Mouse (Mus musculus) limb, embryonic 12.5 days (tissue): Measurements from ENCODE around the gene Slc2a3. TPM values are rescaled to one million over a fixed set of nuclear protein-coding genes. Genes with fewer than 3 reads are reported as not detected.

ENCODE experiments used
- ATAC-seq: fragments of 200-750 bp; cut with Nextera tagmentation; 2 replicates; pipeline ENCODE4 v1.8.0; 2017; ENCODE audit warnings: low read depth, moderate TSS enrichment; ENCODE audit not compliant: insufficient number of reproducible peaks, insufficient read depth, low FRiP score, low TSS enrichment
- H3K27ac ChIP-seq: fragments of 300-500 bp; sonication (generic); 2 replicates; pipeline ENCODE4 v1.5.1; 2016; ENCODE audit warnings: mild to moderate bottlenecking, moderate library complexity
- H3K27me3 ChIP-seq: fragments of 300-500 bp; sonication (generic); 2 replicates; pipeline ENCODE4 v1.6.1; 2016; ENCODE audit warnings: mild to moderate bottlenecking, moderate library complexity
- H3K36me3 ChIP-seq: fragments of 300-500 bp; sonication (generic); 2 replicates; pipeline ENCODE4 v1.6.1; 2016; ENCODE audit warnings: mild to moderate bottlenecking, moderate library complexity
- H3K4me1 ChIP-seq: fragments of 300-500 bp; sonication (generic); replicated peaks from 2 replicates; pipeline ENCODE4 v1.6.1; 2016
- H3K4me2 ChIP-seq: fragments of 300-500 bp; sonication (generic); 2 replicates; pipeline ENCODE4 v1.6.1; 2016; ENCODE audit warnings: mild to moderate bottlenecking, moderate library complexity
- H3K4me3 ChIP-seq: fragments of 300-500 bp; sonication (generic); replicated peaks from 2 replicates; pipeline ENCODE4 v1.5.1; 2016; ENCODE audit warnings: mild to moderate bottlenecking
- H3K9ac ChIP-seq: fragments of 300-500 bp; sonication (generic); replicated peaks from 2 replicates; pipeline ENCODE4 v1.6.1; 2016; ENCODE audit warnings: mild to moderate bottlenecking, moderate library complexity
- H3K9me3 ChIP-seq: fragments of 300-500 bp; sonication (generic); 2 replicates; pipeline ENCODE4 v1.6.1; 2016; ENCODE audit warnings: mild to moderate bottlenecking, moderate library complexity
- WGBS: fragments of 180-500 bp; shearing (Covaris S2); methylation state at CpG from one replicate; pipeline ENCODE4 v1.1.7; 2016; 5-methylcytosine and 5-hydroxymethylcytosine counted together
- polyA plus RNA-seq: library from polyadenylated mRNA; unstranded; fragments of >200 nt; fragmentation: Nextera tagmentation; extraction: Ambion mirVana; gene quantifications from 2 replicates; pipeline ENCODE4 v1.2.1, GENCODE M21; 2016

The Slc2a3 gene
- polyA plus RNA-seq, 1 experiment from 2014 or later: 89.5 TPM

DNA sequence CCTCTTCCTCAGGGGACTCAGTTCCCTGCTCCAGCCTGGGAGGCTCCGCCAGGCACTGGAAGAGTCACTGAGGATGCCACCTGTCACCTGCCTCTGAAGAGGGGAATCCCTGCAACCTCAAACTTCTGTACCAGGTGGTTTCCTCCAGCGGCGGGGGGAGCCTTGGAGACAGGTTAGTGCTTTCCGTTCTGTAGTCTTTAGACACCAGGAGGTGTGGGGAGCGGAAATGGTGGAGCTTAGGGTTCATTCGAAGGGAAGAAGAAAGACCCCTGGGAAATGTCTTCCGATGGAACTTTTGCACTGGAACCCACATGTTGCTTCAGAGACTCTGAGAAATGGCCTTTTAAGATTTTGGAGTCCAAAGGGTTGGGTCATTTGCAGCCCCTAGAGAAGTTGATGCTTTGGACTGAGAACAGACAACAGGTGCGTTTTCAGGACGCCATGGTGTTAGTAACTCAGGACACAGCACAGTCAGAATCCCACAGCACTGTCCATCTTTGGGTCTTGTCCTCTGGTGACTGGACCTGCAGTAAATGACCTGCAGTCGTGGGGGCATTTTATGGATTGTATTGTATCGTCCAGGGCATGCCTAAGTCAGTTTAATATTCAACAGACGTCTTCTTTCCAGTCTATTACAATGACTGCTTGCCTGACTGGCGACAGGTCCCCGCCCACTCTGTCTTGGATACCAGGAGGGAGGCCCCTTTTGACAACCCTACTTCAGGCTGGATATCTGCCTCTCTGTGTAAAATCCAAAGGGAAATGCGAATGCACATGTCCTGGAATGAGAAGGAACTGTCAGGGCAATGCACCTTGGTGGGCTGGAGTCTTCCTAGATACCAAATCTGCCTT, 19.6 kb upstream of the Slc2a3 start:
- Histone ChIP-seq H3K27me3 (no peaks in the 10 kb centered on the region), H3K27ac (no peak overlapping the region), H3K36me3 (no peaks in the 10 kb centered on the region), H3K9me3 (no peaks in the 10 kb centered on the region), H3K4me1 (peaks cover 43% of the 10 kb centered on the region), H3K4me2 (peak overlapping the region; percentile 88), H3K4me3 (peak overlapping the region; percentile 89), H3K9ac (peak overlapping the region; percentile 96)
- ATAC-seq: no peak; the same call in 1 of the 2 replicates
- WGBS: 34% methylated on average over 15 of the region's 15 CpGs

DNA sequence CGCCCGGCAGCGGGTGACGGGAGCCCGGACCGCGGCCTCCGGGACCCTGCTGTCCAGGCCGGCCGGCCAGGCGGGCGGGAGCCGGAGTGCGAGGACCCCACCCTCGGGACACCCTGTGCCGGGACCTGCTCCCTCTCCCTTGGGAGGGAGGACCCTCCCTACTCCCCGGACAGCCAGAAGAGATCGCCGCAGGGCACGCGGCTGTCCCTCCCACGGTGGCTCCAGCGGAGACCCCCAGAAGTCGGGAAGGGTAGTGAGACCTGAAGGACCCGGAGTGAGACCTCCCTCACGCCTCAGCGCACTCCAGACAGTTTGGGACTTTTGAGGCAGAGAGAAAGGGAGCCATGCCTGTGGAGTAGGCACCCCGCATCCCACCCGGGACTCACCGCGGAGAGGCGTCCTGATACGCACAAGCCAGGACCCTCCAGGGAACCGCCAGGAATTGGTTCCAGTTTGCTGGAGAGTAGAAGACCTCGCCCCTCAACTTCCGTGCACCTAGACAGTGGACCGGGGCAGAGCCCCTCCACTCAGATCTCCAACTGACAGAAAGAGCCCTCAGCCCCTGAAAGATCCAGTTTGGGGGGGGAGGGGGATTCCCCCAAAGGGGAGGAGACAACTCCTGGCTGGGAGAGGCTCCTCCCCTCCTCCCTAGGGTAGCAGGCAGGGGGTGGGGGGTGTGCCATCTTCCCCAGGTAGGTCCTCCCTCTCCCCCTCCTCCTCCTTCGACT, 18.8 kb upstream of the Slc2a3 start:
- WGBS: under 1% methylated on average over 37 of the region's 38 CpGs
- Histone ChIP-seq H3K4me3 (peak overlapping the region; percentile 89), H3K9me3 (no peaks in the 10 kb centered on the region), H3K27ac (peak overlapping the region; percentile 72), H3K9ac (peak overlapping the region; percentile 96), H3K4me1 (peaks cover 36% of the 10 kb centered on the region), H3K36me3 (no peaks in the 10 kb centered on the region), H3K27me3 (no peaks in the 10 kb centered on the region), H3K4me2 (peak overlapping the region; percentile 88)
- ATAC-seq: peak; percentile 70

DNA sequence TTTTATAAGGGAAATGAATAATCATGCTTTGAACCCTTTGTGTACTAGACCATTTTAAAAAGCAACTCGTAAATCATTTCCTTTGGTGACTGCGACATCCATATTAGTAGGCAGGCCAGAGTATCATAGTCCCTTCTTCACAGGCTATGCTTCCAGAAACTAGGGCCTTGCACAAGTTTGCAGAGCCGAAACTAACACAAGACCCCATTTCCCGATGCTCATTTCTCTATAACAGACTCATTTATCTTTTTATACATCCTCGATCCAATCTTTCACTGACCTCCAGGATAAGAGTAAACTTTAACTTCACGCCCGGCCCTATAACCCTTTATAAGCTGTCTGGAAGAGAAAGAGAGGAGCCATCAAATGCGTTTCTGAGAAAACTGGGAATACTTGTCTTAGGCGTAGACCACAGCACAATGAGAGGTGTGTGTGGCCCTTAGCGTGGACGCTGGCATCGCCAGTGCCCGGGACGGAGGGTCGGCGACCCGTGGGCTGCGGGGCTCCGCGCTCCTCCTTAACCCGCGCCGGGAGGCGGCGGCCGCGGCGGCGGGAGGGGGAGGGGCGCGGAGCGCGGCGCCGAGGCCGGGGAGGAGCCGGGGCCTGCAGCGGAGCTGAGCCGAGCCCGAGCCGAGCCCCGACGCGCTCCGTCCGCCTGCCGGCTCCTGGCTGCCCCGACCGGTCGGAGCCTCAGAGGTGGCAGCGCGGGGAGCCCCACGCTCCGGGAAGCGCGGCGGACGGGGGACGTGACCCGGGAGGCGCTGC, 18.0 kb upstream of the Slc2a3 start, which contains the start of gene Foxj2:
Gene Foxj2 (plus strand): TSS at position 609 of the 765 bp plus-strand sequence.
- no peaks in the 10 kb centered on the region for H3K36me3 ChIP-seq
- H3K9ac ChIP-seq: peak within 1 kb of the TSS; percentile 96
- H3K4me2 ChIP-seq: peak within 1 kb of the TSS; percentile 88
- H3K27me3 ChIP-seq: no peaks in the 10 kb centered on the region
- H3K4me1 ChIP-seq: peaks cover 31% of the 10 kb centered on the region
- H3K27ac ChIP-seq: peak within 1 kb of the TSS; percentile 72
- peak within 1 kb of the TSS; percentile 89 for H3K4me3 ChIP-seq
- no peaks in the 10 kb centered on the region for H3K9me3 ChIP-seq
- 3% methylated on average over 28 of the region's 61 CpGs for WGBS
- ATAC-seq: peak; percentile 73

DNA sequence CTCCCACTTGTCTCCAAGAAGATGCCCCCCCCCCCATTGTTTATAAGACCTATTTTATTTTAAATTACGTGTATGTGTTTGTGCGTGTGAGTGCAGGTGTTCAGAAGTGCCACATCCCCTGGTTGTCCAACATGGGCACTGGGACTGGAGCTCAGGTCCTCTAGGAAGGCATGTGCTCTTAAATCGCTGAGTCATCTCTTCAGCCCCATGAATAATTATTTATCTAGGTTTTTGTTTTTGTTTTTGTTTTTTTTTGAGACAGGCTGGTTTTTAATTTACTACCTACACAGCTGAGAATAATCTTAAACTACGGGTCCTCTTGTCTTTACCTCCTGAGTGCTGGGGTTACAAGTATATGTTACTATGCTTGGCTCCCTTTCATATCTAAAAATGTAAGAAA, 12.2 kb upstream of the Slc2a3 start:
- Histone ChIP-seq H3K9me3 (no peaks in the 10 kb centered on the region), H3K36me3 (no peaks in the 10 kb centered on the region), H3K4me1 (peaks cover 6% of the 10 kb centered on the region), H3K4me3 (no peak overlapping the region), H3K27ac (no peak overlapping the region), H3K9ac (no peak overlapping the region), H3K27me3 (no peaks in the 10 kb centered on the region), H3K4me2 (no peak overlapping the region)
- ATAC-seq: no peak
- 86% methylated on average over 4 of the region's 4 CpGs for WGBS

DNA sequence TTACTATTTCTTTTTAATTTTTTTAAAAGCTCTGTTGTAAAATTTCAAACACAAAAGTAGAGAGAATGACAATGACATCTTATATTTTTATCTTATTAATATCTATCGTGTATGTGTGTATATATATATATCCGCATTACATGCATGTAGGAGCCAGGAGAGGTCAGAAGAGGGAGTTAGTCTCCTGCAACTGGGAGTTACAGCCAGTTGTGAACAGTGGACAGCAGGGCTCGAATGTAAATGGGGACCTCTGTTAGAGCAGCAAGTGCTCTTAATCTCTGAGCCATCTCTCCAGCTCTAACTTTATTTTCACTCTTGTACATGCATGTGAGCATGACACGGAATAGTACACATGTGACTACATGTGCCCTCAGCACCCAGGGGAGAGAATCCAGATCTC, 11.3 kb upstream of the Slc2a3 start:
- peaks cover 6% of the 10 kb centered on the region for H3K4me1 ChIP-seq
- H3K9me3 ChIP-seq: no peaks in the 10 kb centered on the region
- no peaks in the 10 kb centered on the region for H3K36me3 ChIP-seq
- no peak overlapping the region for H3K4me3 ChIP-seq
- H3K27ac ChIP-seq: no peak overlapping the region
- no peak for ATAC-seq
- H3K4me2 ChIP-seq: no peak overlapping the region
- H3K9ac ChIP-seq: no peak overlapping the region
- no peaks in the 10 kb centered on the region for H3K27me3 ChIP-seq
- 91% methylated on average over 4 of the region's 4 CpGs for WGBS

DNA sequence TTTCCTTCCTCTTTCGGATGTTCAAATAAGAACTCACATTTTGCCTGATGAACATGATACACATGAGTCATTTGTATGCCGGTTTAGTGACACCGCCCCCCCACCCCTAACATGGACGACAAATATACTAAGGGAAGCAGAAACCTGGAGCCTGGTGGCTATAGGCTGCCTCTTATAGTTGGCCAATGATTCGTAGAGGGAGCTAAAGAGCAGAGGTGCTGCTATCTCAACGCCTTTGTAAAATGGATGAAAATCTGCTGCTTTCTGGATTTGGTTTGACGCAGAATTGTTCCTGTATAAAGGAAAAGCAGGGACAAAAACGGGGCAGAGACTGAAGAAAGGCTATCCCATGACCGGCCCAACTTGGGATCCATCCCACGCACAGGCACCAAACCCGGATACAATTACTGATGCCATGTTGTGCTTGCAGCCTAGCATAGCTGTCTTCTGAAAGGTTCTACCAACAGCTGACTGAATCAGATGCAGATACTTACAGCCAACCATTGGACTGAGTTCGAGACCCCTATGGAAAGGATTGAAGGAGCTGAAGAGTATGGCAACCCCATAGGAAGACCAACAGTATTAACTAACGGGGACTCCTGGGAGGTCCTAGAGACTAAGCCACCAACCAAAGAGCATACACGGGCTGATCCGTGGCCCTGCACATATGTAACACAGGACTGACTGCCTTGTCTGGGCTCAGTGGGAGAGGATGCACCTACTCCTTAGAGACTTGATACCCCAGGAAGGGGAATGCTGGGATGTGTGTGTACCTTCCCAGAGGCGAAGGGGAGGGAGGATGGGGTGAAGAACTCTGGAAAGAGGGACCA, 10.5 kb upstream of the Slc2a3 start:
- 27% methylated on average over 16 of the region's 16 CpGs for WGBS
- no peaks in the 10 kb centered on the region for H3K36me3 ChIP-seq
- H3K27ac ChIP-seq: peak overlapping the region; percentile 100
- H3K27me3 ChIP-seq: no peaks in the 10 kb centered on the region
- H3K4me1 ChIP-seq: peaks cover 6% of the 10 kb centered on the region
- H3K4me2 ChIP-seq: peak overlapping the region; percentile 63
- peak; percentile 49; the same call in 1 of the 2 replicates for ATAC-seq
- H3K4me3 ChIP-seq: peak overlapping the region; percentile 68
- H3K9ac ChIP-seq: no peak overlapping the region; the same call in 1 of the 2 replicates
- no peaks in the 10 kb centered on the region for H3K9me3 ChIP-seq

DNA sequence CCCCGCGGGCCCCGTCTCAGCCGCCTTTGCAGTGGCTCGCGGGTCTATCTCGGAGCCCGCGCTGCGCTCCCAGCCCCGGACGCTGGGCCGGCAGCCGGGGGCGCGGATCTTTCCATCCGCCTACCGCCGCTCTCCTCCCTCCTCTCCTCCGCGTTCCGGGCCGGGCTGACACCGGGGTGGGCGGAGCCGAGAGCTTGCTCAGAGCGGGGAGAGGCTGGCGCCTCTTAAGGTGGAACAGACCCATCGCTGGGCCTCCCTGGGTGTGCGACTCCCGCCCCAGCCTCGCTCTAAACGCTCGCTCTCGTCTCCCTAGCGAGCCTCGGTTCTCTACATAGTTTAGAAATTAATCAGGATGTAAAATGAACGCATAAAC, 9.8 kb upstream of the Slc2a3 start:
- no peaks in the 10 kb centered on the region for H3K36me3 ChIP-seq
- ATAC-seq: peak; percentile 95
- H3K27me3 ChIP-seq: no peaks in the 10 kb centered on the region
- peak overlapping the region; percentile 85 for H3K9ac ChIP-seq
- peaks cover 6% of the 10 kb centered on the region for H3K4me1 ChIP-seq
- no peaks in the 10 kb centered on the region for H3K9me3 ChIP-seq
- peak overlapping the region; percentile 100 for H3K27ac ChIP-seq
- peak overlapping the region; percentile 63 for H3K4me2 ChIP-seq
- H3K4me3 ChIP-seq: peak overlapping the region; percentile 68
- WGBS: 1% methylated on average over 38 of the region's 38 CpGs

DNA sequence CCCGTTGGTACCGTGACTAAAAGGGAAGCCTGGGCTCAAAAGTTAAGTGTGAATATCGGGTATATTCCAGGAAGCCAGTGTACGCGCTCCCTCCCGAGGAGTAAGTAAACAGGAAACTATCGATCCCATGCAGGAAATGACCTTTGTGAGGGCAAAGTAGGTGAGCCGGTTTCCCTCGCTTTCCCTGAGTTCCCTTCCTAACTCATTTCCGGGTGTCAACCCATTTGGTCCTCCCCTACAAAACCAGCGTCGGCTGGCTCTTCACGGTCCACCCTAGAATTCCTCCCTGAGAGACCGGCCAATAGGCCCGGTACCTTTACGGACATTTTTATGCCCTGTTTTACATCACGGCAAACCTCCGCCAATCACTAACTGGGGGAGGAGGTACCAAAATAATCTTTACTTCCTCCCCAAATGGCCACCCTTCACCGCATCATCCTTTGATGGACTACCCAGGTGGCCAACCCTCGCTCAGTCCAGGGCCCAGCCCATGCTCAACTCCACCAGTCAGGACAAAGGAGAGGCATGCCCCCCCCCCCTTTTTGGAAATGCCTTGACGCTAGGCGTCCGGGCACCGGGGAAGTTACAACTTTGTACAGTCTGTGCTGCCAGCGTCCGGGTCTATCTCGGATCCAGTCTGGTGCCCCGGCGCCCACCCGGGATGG, 9.3 kb upstream of the Slc2a3 start:
- ATAC-seq: peak; percentile 100
- Histone ChIP-seq H3K4me3 (peak overlapping the region; percentile 68), H3K27ac (peak overlapping the region; percentile 100), H3K36me3 (no peaks in the 10 kb centered on the region), H3K27me3 (no peaks in the 10 kb centered on the region), H3K4me2 (peak overlapping the region; percentile 63), H3K9me3 (no peaks in the 10 kb centered on the region), H3K9ac (peak overlapping the region; percentile 85), H3K4me1 (peaks cover 6% of the 10 kb centered on the region)
- under 1% methylated on average over 30 of the region's 30 CpGs for WGBS

DNA sequence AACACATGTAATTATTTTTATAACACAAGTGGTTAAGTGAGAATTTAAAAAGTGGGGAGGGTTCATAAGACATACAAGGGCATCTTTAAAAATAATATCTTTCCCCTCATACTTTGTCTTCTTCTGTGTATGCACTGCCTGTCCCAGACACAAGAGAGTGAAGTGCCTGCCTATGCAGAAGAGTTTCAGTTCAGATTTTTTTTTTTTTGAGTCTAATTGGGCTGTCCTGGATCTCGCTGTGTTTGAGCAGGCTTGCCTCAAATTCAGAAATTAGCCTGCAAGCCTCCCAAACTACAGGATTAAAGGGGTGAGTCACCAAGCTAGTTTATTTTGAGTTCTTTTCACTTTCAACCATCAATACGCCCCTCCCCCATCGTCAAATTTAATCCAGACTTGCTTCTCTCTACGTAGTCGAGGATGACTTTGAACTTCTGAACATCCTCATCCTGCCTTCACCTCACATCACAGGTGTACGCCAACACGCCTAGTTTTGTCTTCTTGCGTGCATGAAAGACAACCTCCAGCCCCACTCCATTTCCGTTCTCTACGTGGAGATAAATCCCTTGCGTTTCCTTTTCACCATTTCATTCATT, 8.7 kb upstream of the Slc2a3 start:
- H3K27me3 ChIP-seq: no peaks in the 10 kb centered on the region
- no peak for ATAC-seq
- H3K27ac ChIP-seq: peak overlapping the region; percentile 100
- H3K4me2 ChIP-seq: peak overlapping the region; percentile 63
- H3K9ac ChIP-seq: peak overlapping the region; percentile 50
- H3K4me3 ChIP-seq: peak overlapping the region; percentile 68
- peaks cover 6% of the 10 kb centered on the region for H3K4me1 ChIP-seq
- H3K9me3 ChIP-seq: no peaks in the 10 kb centered on the region
- H3K36me3 ChIP-seq: no peaks in the 10 kb centered on the region
- 1% methylated on average over 11 of the region's 11 CpGs for WGBS

DNA sequence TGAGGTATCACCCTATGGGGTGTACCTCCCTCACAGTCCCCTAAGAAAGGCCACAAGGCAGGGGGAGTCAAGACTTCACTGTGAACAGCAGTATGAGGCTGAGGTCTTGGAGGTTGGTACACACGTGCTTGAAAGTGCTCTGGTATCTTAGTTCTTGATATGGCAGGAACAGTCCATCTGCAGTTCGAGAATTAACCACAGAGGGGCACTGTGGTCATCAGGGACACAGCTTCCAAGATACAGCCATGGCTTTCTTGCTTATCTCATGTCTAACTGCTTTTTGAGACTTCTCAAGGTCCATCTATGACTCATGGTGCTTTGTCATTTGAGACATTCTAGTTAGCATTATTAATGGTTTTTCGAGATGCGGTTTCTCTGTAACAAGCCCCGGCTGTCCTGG, 3.0 kb upstream of the Slc2a3 start:
- no peaks in the 10 kb centered on the region for H3K4me1 ChIP-seq
- no peak overlapping the region for H3K4me3 ChIP-seq
- no peak overlapping the region for H3K9ac ChIP-seq
- no peak overlapping the region for H3K27ac ChIP-seq
- H3K27me3 ChIP-seq: peaks cover 20% of the 10 kb centered on the region
- no peak overlapping the region for H3K4me2 ChIP-seq
- ATAC-seq: no peak
- H3K9me3 ChIP-seq: no peaks in the 10 kb centered on the region
- WGBS: 33% methylated on average over 5 of the region's 5 CpGs
- H3K36me3 ChIP-seq: no peaks in the 10 kb centered on the region
